Mouse (Mus musculus) brain, embryonic 18.5 days (tissue): ENCODE measurements at regions not wholly inside any gene's neighbourhood (a gene's known extent, or its start where the extent isn't known, plus 50 kb on each side); places are given as distances from the start of the nearest gene placed in this dataset.
"Not testable (repeated sequence)": the region's sequence is repeated elsewhere in the genome, so short reads cannot be mapped to it uniquely, and the experiment has no call there.

ENCODE experiments used
- DNase-seq: peaks from one replicate; pipeline ENCODE4 v3.0.0-alpha.2; 2012; ENCODE audit warnings: low read depth, low spot score

- DNase-seq: not testable (repeated sequence)
These were observed 88.4 kb upstream of the Slc2a12 start for GRCm38 (mm10) chr10:22556401-22556800.

DNA sequence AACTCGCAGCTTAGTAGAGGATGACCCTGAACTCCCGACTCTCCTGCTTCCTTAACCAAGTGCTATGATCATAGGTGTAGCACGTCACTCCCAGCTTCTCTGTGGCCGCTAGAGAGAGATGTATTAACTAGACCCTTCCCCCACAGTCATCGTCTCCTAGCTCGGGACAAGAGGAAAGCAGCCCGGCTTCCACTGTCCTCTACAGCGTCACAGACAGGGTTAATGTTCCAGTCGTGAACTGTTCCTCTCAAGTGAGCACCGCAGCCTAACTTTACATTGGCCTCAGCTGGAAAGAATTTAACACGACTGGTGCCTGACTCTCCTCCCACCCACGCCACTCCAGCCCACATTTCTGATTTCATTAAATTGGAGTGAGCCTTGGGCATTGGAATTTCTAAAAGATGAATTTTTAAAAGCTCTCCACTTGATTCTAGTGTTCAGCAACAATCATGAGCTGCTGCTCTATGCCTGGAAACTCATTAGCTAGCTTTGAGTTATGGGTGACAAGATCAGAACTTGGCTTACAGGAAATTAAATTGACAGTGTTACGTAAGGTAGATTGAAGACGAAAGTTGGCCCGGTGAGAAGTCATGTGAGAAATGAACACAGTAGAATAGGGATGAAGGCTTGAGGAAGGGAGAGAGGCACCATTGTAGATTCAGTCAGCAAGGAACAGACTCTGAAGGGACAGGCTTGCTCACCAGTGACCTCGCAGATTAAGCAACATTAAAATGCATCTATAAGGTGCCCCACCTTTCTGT lies 75.4 kb upstream of the Slc2a12 start:
- not testable (repeated sequence) for DNase-seq

DNA sequence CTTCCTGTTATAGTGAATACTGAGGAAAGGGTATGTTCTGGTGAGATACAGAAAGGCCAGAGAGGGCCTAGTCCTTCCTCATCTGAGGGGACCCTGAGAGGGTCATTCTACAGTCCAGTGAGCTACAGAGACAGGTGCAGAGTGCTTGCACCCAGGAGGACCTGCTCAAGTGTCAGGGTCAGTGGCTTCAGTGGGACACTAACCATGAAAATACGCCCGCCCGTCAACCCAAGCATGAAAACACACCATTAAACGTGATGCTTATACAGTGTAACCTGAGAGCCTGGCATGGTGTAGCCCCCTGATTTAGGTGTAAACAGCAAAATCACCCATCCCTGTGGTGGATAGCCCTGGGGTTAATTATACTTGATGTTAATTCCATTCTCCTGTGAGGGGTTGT lies 70.8 kb upstream of the Slc2a12 start:
- DNase-seq: not testable (repeated sequence)

DNA sequence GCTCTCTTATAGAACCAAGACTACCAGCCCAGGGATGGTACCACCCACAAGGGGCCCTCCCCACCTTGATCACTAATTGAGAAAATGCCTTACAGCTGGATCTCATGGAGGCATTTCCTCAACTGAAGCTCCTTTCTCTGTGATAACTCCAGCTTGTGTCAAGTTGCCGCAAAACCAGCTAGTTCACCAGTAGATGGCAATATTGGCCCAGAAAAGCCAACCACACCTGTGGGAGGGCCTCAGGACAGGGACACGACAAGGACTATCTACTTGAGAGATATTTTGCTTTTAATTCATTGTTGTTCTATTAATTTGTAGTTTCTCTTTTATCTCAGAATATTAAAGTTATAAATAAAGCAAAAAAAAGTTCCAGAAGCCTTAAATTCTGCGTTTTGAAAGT lies 65.4 kb upstream of the Slc2a12 start:
- DNase-seq: peak; percentile 26

DNA sequence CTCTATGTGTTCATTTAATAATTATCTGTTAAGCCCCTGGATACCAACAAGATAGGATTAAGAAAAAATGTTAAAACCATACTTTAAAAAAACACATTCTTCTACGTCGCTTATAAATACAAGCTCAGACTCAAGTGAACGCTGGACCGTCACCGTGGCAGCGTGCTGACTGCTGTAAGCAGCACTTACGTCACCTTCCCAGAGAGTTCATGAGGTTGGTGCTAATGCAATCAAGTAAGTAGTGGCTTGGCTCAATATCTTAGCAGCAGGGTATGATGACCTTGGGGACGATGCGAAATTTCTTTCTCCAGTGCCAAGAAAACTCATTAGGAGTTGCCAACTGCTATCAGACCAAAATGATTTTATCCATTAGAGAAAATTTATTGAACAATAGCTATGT lies 63.5 kb upstream of the Slc2a12 start:
- DNase-seq: not testable (repeated sequence)

DNA sequence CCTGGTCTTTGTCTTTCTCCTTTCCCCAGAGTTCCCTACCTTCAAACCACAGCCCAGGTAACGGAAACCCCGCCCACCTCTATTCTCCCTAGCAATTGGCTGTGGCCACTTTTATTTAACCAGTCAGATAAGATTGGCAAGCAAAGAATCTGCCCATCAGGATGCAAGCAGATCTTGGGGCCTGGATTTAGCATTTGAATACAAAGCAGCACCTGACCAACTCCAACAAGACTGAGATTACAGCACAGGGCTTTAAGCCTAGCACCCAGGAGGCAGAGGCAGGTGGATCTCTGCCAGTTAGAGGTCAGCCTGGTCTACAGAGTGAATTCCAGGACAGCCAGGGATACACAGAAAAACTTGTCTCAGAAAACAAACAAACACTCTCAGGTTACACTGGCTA lies 61.5 kb upstream of the Slc2a12 start:
- not testable (repeated sequence) for DNase-seq

- DNase-seq: not testable (repeated sequence)
These were observed 56.2 kb upstream of the Slc2a12 start for GRCm38 (mm10) chr10:22588587-22588986.

DNA sequence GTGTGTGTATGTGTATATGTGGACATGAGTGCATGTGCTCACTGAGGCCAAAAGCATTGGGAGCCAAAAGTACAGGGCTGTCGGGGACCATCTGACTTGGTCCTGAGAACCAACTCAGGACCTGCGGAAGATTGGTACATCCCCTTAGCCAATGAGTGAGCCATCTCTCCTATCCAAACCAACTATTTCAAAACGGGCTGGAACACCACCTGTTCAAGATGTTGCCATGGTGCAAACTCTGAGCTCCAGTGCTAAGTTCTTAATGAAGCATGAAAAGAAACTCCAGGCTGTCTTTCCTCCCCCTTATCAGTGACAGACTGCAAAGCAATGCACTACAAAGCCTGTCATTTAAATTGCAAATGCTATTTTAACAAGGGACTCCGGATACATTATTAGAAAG lies 53.1 kb upstream of the Slc2a12 start:
- not testable (repeated sequence) for DNase-seq

- not testable (repeated sequence) for DNase-seq
These were observed 52.6 kb upstream of the Slc2a12 start for GRCm38 (mm10) chr10:22592189-22592603.

DNA sequence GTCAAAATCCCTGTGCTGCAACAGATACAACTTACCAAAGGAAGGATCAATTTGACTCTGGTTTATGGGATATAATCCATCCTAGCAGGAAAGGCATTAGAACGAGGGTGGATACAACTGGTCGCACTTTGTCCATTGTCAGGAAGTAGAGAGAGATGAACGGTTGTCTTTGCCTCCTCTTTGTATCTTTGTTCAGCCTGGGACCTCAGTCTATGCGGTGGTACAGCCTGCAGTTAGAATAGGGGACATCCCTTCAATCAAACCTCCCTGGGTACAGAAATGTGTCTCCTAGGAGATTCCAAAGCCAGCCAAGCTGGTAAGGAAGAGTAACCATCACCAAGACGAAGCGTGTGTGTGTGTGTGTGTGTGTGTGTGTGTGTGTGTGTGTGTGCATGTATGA lies 52.1 kb upstream of the Slc2a12 start:
- DNase-seq: not testable (repeated sequence)
